Mouse (Mus musculus): ENCODE measurements around the gene Prkce. TPM values are rescaled to one million over a fixed set of nuclear protein-coding genes. Genes with fewer than 3 reads are reported as not detected.

Gene Prkce
- polyA plus RNA-seq, 2 experiments: 0.32 to 0.37 TPM

GRCm38 (mm10) chr17:86409485-86409884, 241.9 kb downstream of the Prkce start:
- WGBS (ENCODE audit: insufficient replicate concordance): 53% methylated on average over 8 of the region's 8 CpGs
- H3K4me3 ChIP-seq (ENCODE audit: insufficient read depth in 1 of 2, low read depth in 2 of 2, low read length in 2 of 2): no peak overlapping the region

GRCm38 (mm10) chr17:86410496-86410895, 242.9 kb downstream of the Prkce start:
- Histone ChIP-seq H3K9me3 (ENCODE audit: control insufficient read depth, low read length) (no peaks in the 10 kb centered on the region), H3K36me3 (replicated peaks; ENCODE audit: control insufficient read depth, insufficient read depth, low read depth) (no peaks in the 10 kb centered on the region), H3K4me3 (ENCODE audit: insufficient read depth in 1 of 2, low read depth in 2 of 2, low read length in 2 of 2) (no peak overlapping the region), H3K9ac (replicated peaks) (no peak overlapping the region), H3K27ac (no peak overlapping the region), H3K4me2 (ENCODE audit: low read depth) (no peak overlapping the region), H3K27me3 (ENCODE audit: control insufficient read depth, insufficient read depth, low read length) (no peaks in the 10 kb centered on the region), H3K4me1 (replicated peaks; ENCODE audit: control insufficient read depth in 2 of 2, insufficient read depth in 2 of 2, low read length in 1 of 2) (peaks cover 0 to 2% of the 10 kb centered on the region in 2 experiments; a peak in 2 of 4 replicates)
- TF ChIP-seq CTCF (IDR thresholded peaks at IDR 0.05; ENCODE audit: low read depth): no peak
- no peak for TF ChIP-seq EP300 (IDR thresholded peaks at IDR 0.05; ENCODE audit: low read depth)
- ATAC-seq (ENCODE audit: insufficient read depth) (no peak), DNase-seq (ENCODE audit: low read depth in 3 of 3, low spot score in 3 of 3) (no peak)
- 80% methylated on average over 12 of the region's 12 CpGs for WGBS (ENCODE audit: insufficient replicate concordance)

More at GRCm38 (mm10) chr17:86409485-86409884, 241.9 kb downstream of the Prkce start:
- TF ChIP-seq CTCF (IDR thresholded peaks at IDR 0.05; ENCODE audit: low read depth) (no peak), EP300 (IDR thresholded peaks at IDR 0.05; ENCODE audit: low read depth) (no peak)
- no peak overlapping the region for H3K9ac ChIP-seq (replicated peaks)
- H3K27me3 ChIP-seq (ENCODE audit: control insufficient read depth, insufficient read depth, low read length): no peaks in the 10 kb centered on the region
- no peaks in the 10 kb centered on the region for H3K36me3 ChIP-seq (replicated peaks; ENCODE audit: control insufficient read depth, insufficient read depth, low read depth)
- H3K4me1 ChIP-seq (replicated peaks; ENCODE audit: control insufficient read depth in 2 of 2, insufficient read depth in 2 of 2, low read length in 1 of 2): peaks cover 0 to 5% of the 10 kb centered on the region in 2 experiments; a peak in 3 of 4 replicates
- H3K4me2 ChIP-seq (ENCODE audit: low read depth): no peak overlapping the region
- H3K9me3 ChIP-seq (ENCODE audit: control insufficient read depth, low read length): no peaks in the 10 kb centered on the region
- no peak overlapping the region for H3K27ac ChIP-seq
- DNase-seq (ENCODE audit: low read depth in 3 of 3, low spot score in 3 of 3): no peak
- no peak for ATAC-seq (ENCODE audit: insufficient read depth)

- Histone ChIP-seq H3K4me1 (replicated peaks; ENCODE audit: control insufficient read depth in 2 of 2, insufficient read depth in 2 of 2, low read length in 1 of 2) (peaks cover 0 to 2% of the 10 kb centered on the region in 2 experiments; a peak in 1 of 4 replicates), H3K9me3 (ENCODE audit: control insufficient read depth, low read length) (no peaks in the 10 kb centered on the region), H3K4me2 (ENCODE audit: low read depth) (no peak overlapping the region), H3K4me3 (ENCODE audit: insufficient read depth in 1 of 2, low read depth in 2 of 2, low read length in 2 of 2) (no peak overlapping the region), H3K27ac (no peak overlapping the region), H3K27me3 (ENCODE audit: control insufficient read depth, insufficient read depth, low read length) (no peaks in the 10 kb centered on the region), H3K9ac (replicated peaks) (no peak overlapping the region), H3K36me3 (replicated peaks; ENCODE audit: control insufficient read depth, insufficient read depth, low read depth) (no peaks in the 10 kb centered on the region)
- no peak for DNase-seq (ENCODE audit: low read depth in 3 of 3, low spot score in 3 of 3)
- no peak for ATAC-seq (ENCODE audit: insufficient read depth)
- TF ChIP-seq CTCF (IDR thresholded peaks at IDR 0.05; ENCODE audit: low read depth) (no peak), EP300 (IDR thresholded peaks at IDR 0.05; ENCODE audit: low read depth) (no peak)
- 76% methylated on average over 6 of the region's 6 CpGs for WGBS (ENCODE audit: insufficient replicate concordance)
These were observed 244.6 kb downstream of the Prkce start for GRCm38 (mm10) chr17:86412141-86412540.

- Histone ChIP-seq H3K4me2 (ENCODE audit: low read depth) (no peak overlapping the region), H3K9me3 (ENCODE audit: control insufficient read depth, low read length) (no peaks in the 10 kb centered on the region), H3K4me1 (replicated peaks; ENCODE audit: control insufficient read depth in 2 of 2, insufficient read depth in 2 of 2, low read length in 1 of 2) (no peaks in the 10 kb centered on the region; a peak in 1 of 4 replicates), H3K36me3 (replicated peaks; ENCODE audit: control insufficient read depth, insufficient read depth, low read depth) (no peaks in the 10 kb centered on the region), H3K27me3 (ENCODE audit: control insufficient read depth, insufficient read depth, low read length) (no peaks in the 10 kb centered on the region), H3K9ac (replicated peaks) (no peak overlapping the region), H3K4me3 (ENCODE audit: insufficient read depth in 1 of 2, low read depth in 2 of 2, low read length in 2 of 2) (no peak overlapping the region), H3K27ac (no peak overlapping the region)
- ATAC-seq (ENCODE audit: insufficient read depth): no peak
- WGBS (ENCODE audit: insufficient replicate concordance): 59% methylated on average over 8 of the region's 8 CpGs
- TF ChIP-seq EP300 (IDR thresholded peaks at IDR 0.05; ENCODE audit: low read depth): no peak
- no peak for TF ChIP-seq CTCF (IDR thresholded peaks at IDR 0.05; ENCODE audit: low read depth)
- no peak for DNase-seq (ENCODE audit: low read depth in 3 of 3, low spot score in 3 of 3)
These were observed 247.0 kb downstream of the Prkce start for GRCm38 (mm10) chr17:86414608-86415007.

- no peak for ATAC-seq (ENCODE audit: insufficient read depth)
- no peak overlapping the region for H3K4me2 ChIP-seq (ENCODE audit: low read depth)
- TF ChIP-seq EP300 (IDR thresholded peaks at IDR 0.05; ENCODE audit: low read depth): no peak
- TF ChIP-seq CTCF (IDR thresholded peaks at IDR 0.05; ENCODE audit: low read depth): no peak
- 80% methylated on average over 7 of the region's 7 CpGs for WGBS (ENCODE audit: insufficient replicate concordance)
- no peak overlapping the region for H3K9ac ChIP-seq (replicated peaks)
- no peaks in the 10 kb centered on the region; a peak in 1 of 4 replicates for H3K4me1 ChIP-seq (replicated peaks; ENCODE audit: control insufficient read depth in 2 of 2, insufficient read depth in 2 of 2, low read length in 1 of 2)
- H3K27ac ChIP-seq: no peak overlapping the region
- no peaks in the 10 kb centered on the region for H3K27me3 ChIP-seq (ENCODE audit: control insufficient read depth, insufficient read depth, low read length)
- no peaks in the 10 kb centered on the region for H3K9me3 ChIP-seq (ENCODE audit: control insufficient read depth, low read length)
- no peak overlapping the region for H3K4me3 ChIP-seq (ENCODE audit: insufficient read depth in 1 of 2, low read depth in 2 of 2, low read length in 2 of 2)
- no peaks in the 10 kb centered on the region for H3K36me3 ChIP-seq (replicated peaks; ENCODE audit: control insufficient read depth, insufficient read depth, low read depth)
- no peak for DNase-seq (ENCODE audit: low read depth in 3 of 3, low spot score in 3 of 3)
These were observed 248.4 kb downstream of the Prkce start for GRCm38 (mm10) chr17:86415989-86416388.
